Mouse (Mus musculus) lung, embryonic 14.5 days (tissue): ENCODE data around the gene Strn3. TPM values are rescaled to one million over a fixed set of nuclear protein-coding genes. Genes with fewer than 3 reads are reported as not detected.
"Not testable (repeated sequence)": the region's sequence is repeated elsewhere in the genome, so short reads cannot be mapped to it uniquely, and the experiment has no call there.

Experiments
- ATAC-seq: fragments of 200-750 bp; cut with Nextera tagmentation; 2 replicates; pipeline ENCODE4 v1.8.0; 2017; ENCODE audit warnings: mild to moderate bottlenecking, moderate TSS enrichment, moderate library complexity; ENCODE audit not compliant: insufficient read depth
- DNase-seq: peaks from one replicate; pipeline ENCODE4 v3.0.0-alpha.2; 2015
- H3K27ac ChIP-seq: fragments of 300-500 bp; sonication (generic); 2 replicates; pipeline ENCODE4 v1.5.1; 2014; ENCODE audit warnings: low read depth, mild to moderate bottlenecking, moderate library complexity
- H3K27me3 ChIP-seq: fragments of 300-500 bp; sonication (generic); 2 replicates; pipeline ENCODE4 v1.6.1; 2014; ENCODE audit warnings: low read length, control low read depth; ENCODE audit not compliant: insufficient read depth
- H3K36me3 ChIP-seq: fragments of 300-500 bp; sonication (generic); 2 replicates; pipeline ENCODE4 v1.6.1; 2014; ENCODE audit warnings: control low read depth; ENCODE audit not compliant: insufficient read depth
- H3K4me1 ChIP-seq: fragments of 300-500 bp; sonication (generic); 2 replicates; pipeline ENCODE4 v1.6.1; 2014; ENCODE audit warnings: antibody characterized with exemption, control low read depth; ENCODE audit not compliant: insufficient read depth
- H3K4me2 ChIP-seq: fragments of 300-500 bp; sonication (generic); 2 replicates; pipeline ENCODE4 v1.6.1; 2014; ENCODE audit warnings: mild to moderate bottlenecking
- H3K4me3 ChIP-seq: fragments of 300-500 bp; sonication (generic); 2 replicates; pipeline ENCODE4 v1.5.1; 2014; ENCODE audit warnings: low read depth, low read length
- H3K9ac ChIP-seq: fragments of 300-500 bp; sonication (generic); 2 replicates; pipeline ENCODE4 v1.6.1; 2014
- H3K9me3 ChIP-seq: fragments of 300-500 bp; sonication (generic); 2 replicates; pipeline ENCODE4 v1.6.1; 2016; ENCODE audit warnings: low read depth, low read length, control low read depth
- CTCF ChIP-seq: IDR thresholded peaks from 2 replicates; pipeline ENCODE4 v1.5.1; 2016; ENCODE audit warnings: antibody characterized with exemption, low read depth
- WGBS: fragments of 180-500 bp; shearing (Covaris S2); extraction: QIAGEN DNeasy Blood & Tissue Kit; methylation state at CpG from one replicate; pipeline ENCODE4 v1.1.7; 2014; 5-methylcytosine and 5-hydroxymethylcytosine counted together
- polyA plus RNA-seq: library from polyadenylated mRNA; unstranded; fragments of >200 nt; fragmentation: Nextera tagmentation; extraction: Ambion mirVana; gene quantifications from 2 replicates; pipeline ENCODE4 v1.2.1, GENCODE M21; 2014

Gene Strn3
- polyA plus RNA-seq, 1 experiment from 2014 or later = 61.3 TPM

- H3K9ac ChIP-seq = no peak overlapping the region
- H3K36me3 ChIP-seq = no peaks in the 10 kb centered on the region
- H3K27ac ChIP-seq = no peak overlapping the region
- H3K9me3 ChIP-seq = no peaks in the 10 kb centered on the region
- no peak for TF ChIP-seq CTCF
- no peak overlapping the region for H3K4me2 ChIP-seq
- WGBS = 46% methylated on average over 5 of the region's 5 CpGs
- no peaks in the 10 kb centered on the region for H3K27me3 ChIP-seq
- 0 out of 2 replicates have a peak, but pooled peaks cover 4% of the 10 kb centered on the region for H3K4me1 ChIP-seq
- no peak for DNase-seq
- no peak for ATAC-seq
- H3K4me3 ChIP-seq = no peak overlapping the region
Observed at GRCm38 (mm10) chr12:51671231-51671891, 20.3 kb downstream of the Strn3 start.

GRCm38 (mm10) chr12:51666708-51667430, 24.8 kb downstream of the Strn3 start:
- H3K4me2 ChIP-seq = no peak overlapping the region
- peak; percentile 52 for TF ChIP-seq CTCF
- no peaks in the 10 kb centered on the region for H3K27me3 ChIP-seq
- H3K36me3 ChIP-seq = no peaks in the 10 kb centered on the region
- ATAC-seq (no peak), DNase-seq (peak; percentile 34)
- 73% methylated on average over 4 of the region's 4 CpGs for WGBS
- no peak overlapping the region for H3K9ac ChIP-seq
- H3K9me3 ChIP-seq = no peaks in the 10 kb centered on the region
- no peak overlapping the region for H3K4me3 ChIP-seq
- H3K4me1 ChIP-seq = no peaks in the 10 kb centered on the region
- H3K27ac ChIP-seq = no peak overlapping the region

- no peaks in the 10 kb centered on the region for H3K9me3 ChIP-seq
- ATAC-seq = no peak
- no peaks in the 10 kb centered on the region for H3K27me3 ChIP-seq
- H3K9ac ChIP-seq = no peak overlapping the region
- no peak overlapping the region for H3K4me3 ChIP-seq
- TF ChIP-seq CTCF = no peak
- H3K36me3 ChIP-seq = no peaks in the 10 kb centered on the region
- no peak overlapping the region for H3K27ac ChIP-seq
- H3K4me1 ChIP-seq = no peaks in the 10 kb centered on the region
- DNase-seq = no peak
- H3K4me2 ChIP-seq = no peak overlapping the region
Observed at GRCm38 (mm10) chr12:51663908-51664307, 27.8 kb downstream of the Strn3 start.

GRCm38 (mm10) chr12:51663011-51663410, 28.7 kb downstream of the Strn3 start:
- H3K9me3 ChIP-seq = no peaks in the 10 kb centered on the region
- no peaks in the 10 kb centered on the region for H3K27me3 ChIP-seq
- no peak overlapping the region for H3K4me2 ChIP-seq
- no peak overlapping the region for H3K27ac ChIP-seq
- ATAC-seq (no peak), DNase-seq (no peak)
- H3K4me3 ChIP-seq = no peak overlapping the region
- H3K9ac ChIP-seq = no peak overlapping the region
- TF ChIP-seq CTCF = no peak
- H3K36me3 ChIP-seq = no peaks in the 10 kb centered on the region
- H3K4me1 ChIP-seq = no peaks in the 10 kb centered on the region

GRCm38 (mm10) chr12:51655944-51656465, 35.7 kb downstream of the Strn3 start:
- ATAC-seq (no peak), DNase-seq (no peak)
- whole genome bisulfite sequencing = 84% methylated on average over 1 of the region's 1 CpGs
- Histone ChIP-seq H3K36me3 (peaks cover 15% of the 10 kb centered on the region; the same call in 1 of the 2 replicates), H3K9ac (no peak overlapping the region), H3K4me2 (no peak overlapping the region), H3K4me1 (no peaks in the 10 kb centered on the region), H3K27ac (no peak overlapping the region), H3K27me3 (no peaks in the 10 kb centered on the region), H3K4me3 (no peak overlapping the region), H3K9me3 (no peaks in the 10 kb centered on the region)
- TF ChIP-seq CTCF = no peak

- peaks cover 39% of the 10 kb centered on the region for H3K36me3 ChIP-seq
- H3K4me2 ChIP-seq, H3K4me3 ChIP-seq, H3K27ac ChIP-seq, H3K4me1 ChIP-seq, H3K27me3 ChIP-seq, ATAC-seq, H3K9me3 ChIP-seq, DNase-seq, H3K9ac ChIP-seq: not testable (repeated sequence)
Observed at GRCm38 (mm10) chr12:51649401-51649800, 42.3 kb downstream of the Strn3 start.

- WGBS = 16% methylated on average over 6 of the region's 6 CpGs
- peak; percentile 53 for DNase-seq
- Histone ChIP-seq H3K4me3 (no peak overlapping the region), H3K27me3 (no peaks in the 10 kb centered on the region), H3K4me1 (peaks cover 3% of the 10 kb centered on the region; the same call in 1 of the 2 replicates), H3K27ac (no peak overlapping the region), H3K9me3 (no peaks in the 10 kb centered on the region), H3K9ac (no peak overlapping the region), H3K36me3 (peaks cover 15% of the 10 kb centered on the region; the same call in 1 of the 2 replicates), H3K4me2 (no peak overlapping the region)
- no peak for ATAC-seq
- no peak for TF ChIP-seq CTCF
Observed at GRCm38 (mm10) chr12:51641871-51642270, 49.8 kb downstream of the Strn3 start.
